Mouse (Mus musculus) spleen, adult 2 months (tissue): ENCODE results near the gene Pde8a.

Source experiments
- CTCF ChIP-seq: fragments of 200-500 bp; IDR thresholded peaks from 2 replicates; pipeline ENCODE4 v1.5.1; 2011; ENCODE audit warnings: mild to moderate bottlenecking, inconsistent platforms; ENCODE audit not compliant: insufficient read depth, insufficient read length, insufficient replicate concordance; ENCODE audit errors: extremely low read depth
- POLR2A ChIP-seq: fragments of 200-500 bp; IDR thresholded peaks from 2 replicates; pipeline ENCODE4 v1.6.1; 2011; ENCODE audit warnings: low read depth, low read length, inconsistent platforms

DNA sequence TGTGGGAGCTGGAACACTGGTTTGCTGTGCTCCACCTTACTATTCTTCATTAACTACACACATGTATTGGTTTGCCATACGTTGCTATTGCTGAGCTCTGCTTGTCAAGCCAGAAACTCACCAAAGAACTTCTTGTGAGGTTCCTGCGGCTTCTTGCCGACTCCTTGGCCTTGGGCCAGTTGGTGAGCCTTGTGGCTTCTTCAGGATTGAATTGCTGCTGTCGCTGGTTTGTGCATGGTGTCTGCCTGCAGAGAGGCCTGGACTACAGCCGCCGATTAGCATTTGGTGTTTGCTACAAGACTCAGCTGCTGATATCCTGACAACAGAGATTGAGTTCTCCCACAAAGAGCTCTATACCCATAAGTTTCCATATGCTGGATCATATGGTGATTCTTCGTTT is 10.9 kb downstream of the Pde8a start:
- TF ChIP-seq POLR2A = no peak
- TF ChIP-seq CTCF = no peak
